Mouse (Mus musculus) stomach, embryonic 15.5 days (tissue): ENCODE measurements around the gene Cyp4v3. TPM values are rescaled to one million over a fixed set of nuclear protein-coding genes. Genes with fewer than 3 reads are reported as not detected.

Experiments
- ATAC-seq: fragments of 200-750 bp; cut with Nextera tagmentation; 2 replicates; pipeline ENCODE4 v1.8.0; 2017; ENCODE audit warnings: low read depth, moderate number of reproducible peaks, moderate TSS enrichment; ENCODE audit not compliant: insufficient read depth, low FRiP score
- H3K27ac ChIP-seq: fragments of 300-500 bp; sonication (generic); 2 replicates; pipeline ENCODE4 v1.5.1; 2015; ENCODE audit warnings: mild to moderate bottlenecking, inconsistent platforms
- H3K27me3 ChIP-seq: fragments of 300-500 bp; sonication (generic); replicated peaks from 2 replicates; pipeline ENCODE4 v1.6.1; 2015; ENCODE audit warnings: inconsistent platforms
- H3K36me3 ChIP-seq: fragments of 300-500 bp; sonication (generic); 2 replicates; pipeline ENCODE4 v1.6.1; 2015; ENCODE audit warnings: inconsistent platforms
- H3K4me1 ChIP-seq: fragments of 300-500 bp; sonication (generic); 2 replicates; pipeline ENCODE4 v1.6.1; 2015; ENCODE audit warnings: inconsistent platforms
- H3K4me2 ChIP-seq: fragments of 300-500 bp; sonication (generic); 2 replicates; pipeline ENCODE4 v1.6.1; 2015; ENCODE audit warnings: mild to moderate bottlenecking, inconsistent platforms
- H3K4me3 ChIP-seq: fragments of 300-500 bp; sonication (generic); replicated peaks from 2 replicates; pipeline ENCODE4 v1.5.1; 2015; ENCODE audit warnings: inconsistent platforms
- H3K9ac ChIP-seq: fragments of 300-500 bp; sonication (generic); 2 replicates; pipeline ENCODE4 v1.6.1; 2015; ENCODE audit warnings: inconsistent platforms
- H3K9me3 ChIP-seq: fragments of 300-500 bp; sonication (generic); 2 replicates; pipeline ENCODE4 v1.6.1; 2016; ENCODE audit warnings: inconsistent platforms
- WGBS: fragments of 180-500 bp; shearing (Covaris S2); methylation state at CpG from one replicate; pipeline ENCODE4 v1.1.7; 2015; 5-methylcytosine and 5-hydroxymethylcytosine counted together
- polyA plus RNA-seq: library from polyadenylated mRNA; unstranded; fragments of >200 nt; fragmentation: Nextera tagmentation; extraction: Ambion mirVana; gene quantifications from 2 replicates; pipeline ENCODE4 v1.2.1, GENCODE M21; 2015

Cyp4v3 gene
- polyA plus RNA-seq, 1 experiment from 2014 or later: 3.6 TPM

DNA sequence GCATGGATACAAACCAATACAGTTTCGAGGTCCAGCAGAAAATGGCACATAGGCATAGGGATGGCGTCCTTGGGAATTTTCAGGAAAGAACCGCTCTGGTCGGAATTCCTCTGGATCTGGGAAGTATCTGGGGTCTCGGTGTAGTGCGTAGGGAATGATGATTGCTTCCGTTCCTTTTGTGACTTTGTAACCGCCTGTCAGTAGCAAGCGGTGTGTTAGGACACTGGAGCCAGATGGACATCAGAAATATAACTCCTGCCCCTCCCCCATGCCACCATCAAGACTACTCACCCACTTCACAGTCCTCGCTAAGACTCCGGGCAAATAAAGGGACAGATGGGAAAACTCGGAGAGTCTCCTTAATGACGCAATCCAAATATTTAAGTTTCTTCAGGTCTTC lies 24.6 kb downstream of the Cyp4v3 start, which contains the start of gene Gm45753:
Gene Gm45753, minus strand, starts transcription at position 101 of the 400 bp plus-strand sequence.
- ATAC-seq: no peak
- no peaks in the 10 kb centered on the region for H3K4me1 ChIP-seq
- no peak within 1 kb of the TSS for H3K4me3 ChIP-seq
- WGBS: 80% methylated on average over 13 of the region's 13 CpGs
- no peaks in the 10 kb centered on the region for H3K27me3 ChIP-seq
- H3K4me2 ChIP-seq: no peak within 1 kb of the TSS
- no peaks in the 10 kb centered on the region for H3K36me3 ChIP-seq
- no peak within 1 kb of the TSS for H3K9ac ChIP-seq
- no peaks in the 10 kb centered on the region for H3K9me3 ChIP-seq
- no peak within 1 kb of the TSS for H3K27ac ChIP-seq

DNA sequence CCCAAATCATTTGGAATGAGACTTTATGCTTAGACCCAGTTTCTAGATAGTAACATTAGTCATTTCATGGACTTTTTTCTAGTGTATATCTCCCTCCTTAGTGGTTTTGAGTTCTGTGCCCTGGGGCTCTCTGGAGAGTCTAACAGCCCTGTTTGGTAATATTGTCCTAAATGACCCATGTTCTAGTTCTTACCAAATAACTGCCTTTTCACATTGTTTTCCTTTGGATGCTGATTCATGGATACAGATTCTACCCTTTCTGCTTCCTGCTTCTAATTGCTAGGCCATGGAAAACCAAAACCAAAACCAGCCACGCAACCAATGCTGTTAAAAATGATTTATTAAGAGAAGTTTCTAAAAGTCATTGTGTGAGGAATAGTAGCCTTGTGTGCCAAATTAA lies 27.5 kb downstream of the Cyp4v3 start:
- no peak for ATAC-seq
- Histone ChIP-seq H3K27ac (no peak overlapping the region), H3K4me3 (no peak overlapping the region), H3K9ac (no peak overlapping the region), H3K4me2 (no peak overlapping the region), H3K27me3 (no peaks in the 10 kb centered on the region), H3K36me3 (no peaks in the 10 kb centered on the region), H3K9me3 (no peaks in the 10 kb centered on the region), H3K4me1 (no peaks in the 10 kb centered on the region)
- 76% methylated on average over 1 of the region's 1 CpGs for WGBS

- Histone ChIP-seq H3K36me3 (no peaks in the 10 kb centered on the region), H3K4me1 (no peaks in the 10 kb centered on the region), H3K9me3 (no peaks in the 10 kb centered on the region), H3K4me2 (no peak overlapping the region), H3K9ac (no peak overlapping the region), H3K27ac (no peak overlapping the region), H3K27me3 (no peaks in the 10 kb centered on the region), H3K4me3 (no peak overlapping the region)
- WGBS: 89% methylated on average over 3 of the region's 3 CpGs
- no peak for ATAC-seq
These were observed 28.7 kb downstream of the Cyp4v3 start for GRCm38 (mm10) chr8:45304354-45304753.

DNA sequence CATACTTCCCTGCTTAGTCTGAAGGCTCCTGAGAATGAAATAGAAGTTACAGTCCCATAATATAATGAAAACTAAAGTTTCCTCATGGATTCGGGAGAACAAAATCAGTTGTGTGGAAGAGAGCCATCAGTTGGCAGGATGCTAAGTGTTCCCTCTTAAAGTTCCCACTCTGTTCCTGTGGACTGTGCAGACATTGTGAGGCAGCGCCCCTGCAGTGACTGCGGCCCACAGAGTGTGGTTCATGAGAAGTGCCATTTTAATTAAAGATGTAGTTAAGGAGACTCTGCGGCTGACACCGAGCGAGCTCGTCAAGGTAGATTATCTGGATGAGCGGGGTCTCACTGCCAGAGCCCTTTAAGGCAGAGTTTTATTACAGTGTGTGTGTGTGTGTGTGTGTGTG lies 30.6 kb downstream of the Cyp4v3 start:
- 83% methylated on average over 8 of the region's 8 CpGs for WGBS
- no peak overlapping the region for H3K4me2 ChIP-seq

GRCm38 (mm10) chr8:45295276-45295675 lies 37.7 kb downstream of the Cyp4v3 start:
- Histone ChIP-seq H3K27ac (no peak overlapping the region), H3K4me3 (no peak overlapping the region), H3K4me2 (no peak overlapping the region), H3K27me3 (no peaks in the 10 kb centered on the region), H3K9ac (no peak overlapping the region), H3K4me1 (no peaks in the 10 kb centered on the region), H3K36me3 (no peaks in the 10 kb centered on the region), H3K9me3 (no peaks in the 10 kb centered on the region)
- 89% methylated on average over 6 of the region's 6 CpGs for WGBS
- no peak for ATAC-seq

More for the DNA sequence above, 30.6 kb downstream of the Cyp4v3 start:
- ATAC-seq: no peak
- no peaks in the 10 kb centered on the region for H3K4me1 ChIP-seq
- H3K9me3 ChIP-seq: no peaks in the 10 kb centered on the region
- no peaks in the 10 kb centered on the region for H3K36me3 ChIP-seq
- H3K9ac ChIP-seq: no peak overlapping the region
- H3K4me3 ChIP-seq: no peak overlapping the region
- no peak overlapping the region for H3K27ac ChIP-seq
- H3K27me3 ChIP-seq: no peaks in the 10 kb centered on the region

DNA sequence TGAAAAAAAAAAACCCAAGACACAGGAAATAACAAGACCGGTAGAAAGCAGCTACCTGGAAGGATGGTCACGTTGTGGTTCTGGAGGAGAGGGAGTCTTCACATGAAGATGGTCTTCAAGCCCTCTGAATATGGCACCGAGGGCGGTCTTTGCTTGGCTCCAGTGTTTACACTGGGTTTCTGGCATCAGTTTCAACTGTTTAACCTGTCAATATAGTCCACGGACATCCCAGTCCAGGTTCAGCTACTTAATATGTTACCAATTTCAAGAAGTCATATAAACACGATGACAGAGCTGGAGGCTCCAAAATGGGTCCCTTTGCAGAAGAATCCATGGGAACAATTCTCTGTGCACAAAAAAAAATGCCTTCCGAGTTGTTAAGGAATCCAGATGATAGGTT lies 38.3 kb downstream of the Cyp4v3 start, which contains the start of gene Klkb1:
Gene Klkb1, minus strand, starts transcription at position 173 of the 400 bp plus-strand sequence.
- Histone ChIP-seq H3K4me1 (no peaks in the 10 kb centered on the region), H3K27ac (no peak within 1 kb of the TSS), H3K9me3 (no peaks in the 10 kb centered on the region), H3K4me2 (no peak within 1 kb of the TSS), H3K9ac (no peak within 1 kb of the TSS), H3K4me3 (no peak within 1 kb of the TSS), H3K27me3 (no peaks in the 10 kb centered on the region), H3K36me3 (no peaks in the 10 kb centered on the region)
- 73% methylated on average over 7 of the region's 7 CpGs for WGBS
- ATAC-seq: no peak

GRCm38 (mm10) chr8:45291790-45292189 lies 41.2 kb downstream of the Cyp4v3 start:
- Histone ChIP-seq H3K4me1 (no peaks in the 10 kb centered on the region), H3K9ac (no peak overlapping the region), H3K27ac (no peak overlapping the region), H3K36me3 (no peaks in the 10 kb centered on the region), H3K4me3 (no peak overlapping the region), H3K4me2 (no peak overlapping the region), H3K27me3 (no peaks in the 10 kb centered on the region), H3K9me3 (no peaks in the 10 kb centered on the region)
- no peak for ATAC-seq
- WGBS: 85% methylated on average over 2 of the region's 2 CpGs

GRCm38 (mm10) chr8:45281630-45282029 lies 51.4 kb downstream of the Cyp4v3 start:
- WGBS: 71% methylated on average over 8 of the region's 8 CpGs
- Histone ChIP-seq H3K36me3 (no peaks in the 10 kb centered on the region), H3K4me2 (no peak overlapping the region), H3K9me3 (no peaks in the 10 kb centered on the region), H3K27me3 (no peaks in the 10 kb centered on the region), H3K4me1 (no peaks in the 10 kb centered on the region), H3K9ac (no peak overlapping the region), H3K27ac (no peak overlapping the region), H3K4me3 (no peak overlapping the region)
- ATAC-seq: no peak

- no peak overlapping the region for H3K4me2 ChIP-seq
- no peak overlapping the region for H3K9ac ChIP-seq
- H3K9me3 ChIP-seq: no peaks in the 10 kb centered on the region
- H3K27me3 ChIP-seq: no peaks in the 10 kb centered on the region
- no peak overlapping the region for H3K27ac ChIP-seq
- ATAC-seq: no peak
- H3K36me3 ChIP-seq: no peaks in the 10 kb centered on the region
- no peak overlapping the region for H3K4me3 ChIP-seq
- H3K4me1 ChIP-seq: no peaks in the 10 kb centered on the region
- 51% methylated on average over 3 of the region's 3 CpGs for WGBS
These were observed 55.6 kb downstream of the Cyp4v3 start for GRCm38 (mm10) chr8:45277453-45277852.

GRCm38 (mm10) chr8:45274317-45274716 lies 58.7 kb downstream of the Cyp4v3 start:
- H3K4me3 ChIP-seq: no peak overlapping the region
- no peak overlapping the region for H3K9ac ChIP-seq
- H3K27me3 ChIP-seq: no peaks in the 10 kb centered on the region
- ATAC-seq: no peak
- H3K36me3 ChIP-seq: no peaks in the 10 kb centered on the region
- H3K27ac ChIP-seq: no peak overlapping the region
- H3K4me1 ChIP-seq: no peaks in the 10 kb centered on the region
- no peak overlapping the region for H3K4me2 ChIP-seq
- no peaks in the 10 kb centered on the region for H3K9me3 ChIP-seq
- 71% methylated on average over 4 of the region's 4 CpGs for WGBS

DNA sequence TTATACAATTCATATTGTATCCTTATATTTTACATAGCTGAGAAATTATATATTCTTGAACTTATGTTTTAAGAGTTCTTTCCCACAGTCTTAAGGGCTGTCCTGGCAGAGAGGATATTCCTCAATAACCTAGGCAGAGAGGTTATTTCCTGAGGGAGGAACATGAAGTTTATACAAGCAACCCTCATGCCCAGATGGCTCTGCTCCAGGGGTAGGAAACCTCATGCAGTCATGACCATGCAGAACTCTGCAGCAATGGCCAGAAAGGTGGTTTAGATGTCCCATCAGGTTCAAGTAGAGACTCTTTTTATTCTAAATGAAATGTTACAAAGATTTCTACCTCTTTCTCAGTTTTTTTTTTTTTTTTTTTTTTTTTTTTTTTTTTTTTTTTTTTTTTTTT lies 64.0 kb downstream of the Cyp4v3 start:
- H3K9ac ChIP-seq: no peak overlapping the region
- ATAC-seq: no peak
- no peaks in the 10 kb centered on the region for H3K36me3 ChIP-seq
- H3K27ac ChIP-seq: no peak overlapping the region
- H3K9me3 ChIP-seq: no peaks in the 10 kb centered on the region
- H3K4me3 ChIP-seq: no peak overlapping the region
- H3K4me1 ChIP-seq: no peaks in the 10 kb centered on the region
- no peak overlapping the region for H3K4me2 ChIP-seq
- no peaks in the 10 kb centered on the region for H3K27me3 ChIP-seq

GRCm38 (mm10) chr8:45268485-45268884 lies 64.5 kb downstream of the Cyp4v3 start:
- no peak overlapping the region for H3K9ac ChIP-seq
- H3K4me2 ChIP-seq: no peak overlapping the region
- H3K9me3 ChIP-seq: no peaks in the 10 kb centered on the region
- no peak for ATAC-seq
- H3K27ac ChIP-seq: no peak overlapping the region
- H3K4me1 ChIP-seq: no peaks in the 10 kb centered on the region
- no peaks in the 10 kb centered on the region for H3K27me3 ChIP-seq
- no peaks in the 10 kb centered on the region for H3K36me3 ChIP-seq
- H3K4me3 ChIP-seq: no peak overlapping the region

DNA sequence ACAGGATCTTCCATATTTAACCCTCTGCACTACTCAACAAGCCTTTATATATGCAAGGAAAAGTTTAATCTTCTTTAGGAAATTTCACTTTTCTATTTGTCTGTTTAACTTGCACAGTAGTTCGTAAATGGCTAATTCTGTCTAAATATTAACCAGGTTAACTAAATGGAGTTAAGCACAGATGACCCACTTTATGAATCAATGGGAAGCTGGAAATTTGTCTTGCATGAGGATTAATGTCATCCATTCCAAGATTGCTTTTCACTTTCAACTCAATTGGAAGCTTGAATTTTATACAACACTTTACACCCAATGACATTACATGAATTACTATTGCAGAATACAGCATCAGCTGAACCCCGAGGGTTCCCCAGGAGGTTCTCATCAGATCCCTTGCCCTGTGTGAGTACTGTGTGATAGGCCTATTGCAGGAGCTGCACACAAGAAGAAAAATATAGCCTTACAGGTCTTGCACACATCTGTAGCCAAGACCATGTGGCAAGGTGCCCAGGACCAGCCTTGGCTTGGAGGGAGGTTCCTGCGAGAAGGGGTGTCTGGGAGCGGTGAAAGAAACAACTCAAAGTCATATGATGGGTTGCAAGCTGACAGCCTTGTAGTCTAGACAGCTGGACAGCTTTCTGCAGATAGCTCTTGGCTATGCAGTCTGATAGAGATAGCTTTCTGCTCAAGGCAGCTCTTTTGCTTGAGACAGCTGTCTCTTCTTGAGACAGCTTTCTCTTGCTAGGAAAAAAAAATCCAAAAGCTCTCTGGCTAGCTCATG lies 65.2 kb downstream of the Cyp4v3 start:
- no peaks in the 10 kb centered on the region for H3K4me1 ChIP-seq
- no peaks in the 10 kb centered on the region for H3K9me3 ChIP-seq
- 46% methylated on average over 4 of the region's 4 CpGs for WGBS
- no peak overlapping the region for H3K9ac ChIP-seq
- no peaks in the 10 kb centered on the region for H3K27me3 ChIP-seq
- no peaks in the 10 kb centered on the region for H3K36me3 ChIP-seq
- no peak overlapping the region for H3K27ac ChIP-seq
- ATAC-seq: no peak; the same call in 1 of the 2 replicates
- H3K4me2 ChIP-seq: no peak overlapping the region
- H3K4me3 ChIP-seq: no peak overlapping the region
